Mouse (Mus musculus) gastrocnemius, postnatal 25 days (tissue): ENCODE measurements around the gene Sult6b1. TPM values are rescaled to one million over a fixed set of nuclear protein-coding genes. Genes with fewer than 3 reads are reported as not detected.

Experiments used
- DNase-seq: peaks from one replicate; pipeline ENCODE4 v3.0.0; 2022
- total RNA-seq, 2 experiments: library from RNA; stranded (reverse); gene quantifications; 1 replicate in 1 of 2; 2 replicates in 1 of 2; pipeline ENCODE4 v1.2.3; 2021

The Sult6b1 gene
- total RNA-seq, 2 experiments from 2014 or later, result not detected

DNA sequence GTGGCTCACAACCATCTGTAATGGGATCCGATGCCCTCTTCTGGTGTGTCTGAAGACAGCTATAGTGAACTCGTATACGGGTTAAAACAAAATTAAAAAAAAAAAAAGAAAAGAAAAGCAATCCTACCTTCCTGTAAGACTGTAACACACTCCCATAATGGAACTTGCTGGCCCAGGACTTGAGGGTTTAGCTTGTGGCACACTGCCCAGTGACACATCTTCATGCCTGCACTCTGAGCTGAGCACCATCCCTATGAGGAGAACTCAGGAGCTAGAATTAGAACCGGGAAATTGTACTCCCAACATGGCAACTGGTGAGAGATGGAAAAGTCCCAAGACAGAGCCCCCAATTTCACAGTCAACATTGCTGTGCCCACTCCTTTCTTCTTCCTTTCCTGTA, 23.5 kb downstream of the Sult6b1 start:
- no peak for DNase-seq

DNA sequence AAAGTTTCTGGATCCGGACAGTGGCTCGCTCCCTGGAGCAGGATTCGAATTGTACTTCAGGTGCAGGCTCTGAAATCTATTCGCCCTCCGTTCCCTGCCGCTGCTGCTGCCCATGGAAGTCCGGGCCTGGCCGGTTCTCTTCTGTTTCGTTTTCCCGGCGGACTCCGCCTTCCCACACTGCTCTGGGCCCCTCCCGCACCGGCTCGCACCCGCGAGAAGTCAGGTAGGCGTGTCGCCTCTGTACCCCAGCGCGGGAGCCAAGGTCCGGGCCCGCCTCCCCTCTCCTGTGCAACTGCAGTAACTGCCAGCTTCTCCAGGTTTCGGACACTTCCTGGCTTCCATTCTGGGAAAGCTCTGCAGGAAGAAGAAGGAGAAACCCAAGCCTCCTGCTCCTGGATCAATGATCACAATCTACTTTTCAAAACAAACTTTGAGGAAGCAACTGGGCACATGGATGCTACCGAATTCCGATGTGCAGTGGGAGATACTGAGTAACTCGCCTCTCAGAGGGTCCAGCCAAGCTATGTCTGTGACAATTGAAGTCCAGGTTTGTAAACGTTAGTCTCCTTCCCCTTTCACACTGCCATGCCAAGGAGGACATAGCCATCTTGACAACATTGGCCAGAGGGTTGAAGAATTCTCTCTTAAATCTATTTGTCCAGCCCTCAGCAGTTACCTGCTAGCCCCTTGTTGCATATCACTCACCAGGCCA, 24.2 kb downstream of the Sult6b1 start, which contains the start of gene Eif2ak2:
TSS of gene Eif2ak2 (minus strand) at position 173 of the 712 bp plus-strand sequence.
- peak; percentile 74 for DNase-seq

DNA sequence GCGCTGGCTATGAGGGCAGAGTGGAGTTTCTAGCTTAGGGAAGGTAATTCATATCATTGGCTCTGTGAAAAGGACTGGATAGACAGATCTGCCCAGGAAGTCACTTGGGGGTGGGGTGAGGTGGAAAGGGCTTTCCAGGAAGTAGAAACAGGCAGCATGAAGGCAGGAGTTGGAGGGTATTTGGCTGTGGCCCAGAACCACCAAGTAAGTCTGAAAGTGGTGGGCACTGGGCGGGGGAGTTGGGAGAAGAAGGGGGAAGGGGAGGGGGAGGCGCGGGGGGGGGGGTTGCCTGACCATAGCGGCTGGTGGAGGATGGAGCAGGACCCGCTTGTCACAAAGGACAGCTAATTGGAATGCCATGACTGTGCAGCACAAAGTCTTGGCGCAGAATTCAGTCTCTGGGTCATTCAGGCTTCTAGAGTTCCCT, 24.9 kb downstream of the Sult6b1 start:
- no peak for DNase-seq

DNA sequence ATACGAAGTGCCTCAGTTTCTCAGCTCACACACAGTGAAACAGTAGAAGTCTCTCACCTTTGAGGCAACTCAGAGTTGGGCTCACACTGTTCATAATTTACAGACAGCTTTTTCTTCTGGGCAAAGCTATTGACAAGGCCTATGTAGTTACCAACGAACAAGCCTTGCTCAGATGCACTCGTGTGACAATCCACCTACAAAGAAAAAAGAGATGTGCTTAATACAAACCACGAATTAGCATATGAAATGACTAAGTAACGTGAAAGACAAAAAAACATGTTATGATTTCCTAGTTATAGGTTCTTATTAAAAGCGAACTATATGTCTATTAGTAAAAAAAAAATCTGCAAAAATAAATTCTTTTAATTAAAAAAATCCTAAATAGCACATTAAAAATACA, 32.9 kb downstream of the Sult6b1 start:
- DNase-seq, result no peak

DNA sequence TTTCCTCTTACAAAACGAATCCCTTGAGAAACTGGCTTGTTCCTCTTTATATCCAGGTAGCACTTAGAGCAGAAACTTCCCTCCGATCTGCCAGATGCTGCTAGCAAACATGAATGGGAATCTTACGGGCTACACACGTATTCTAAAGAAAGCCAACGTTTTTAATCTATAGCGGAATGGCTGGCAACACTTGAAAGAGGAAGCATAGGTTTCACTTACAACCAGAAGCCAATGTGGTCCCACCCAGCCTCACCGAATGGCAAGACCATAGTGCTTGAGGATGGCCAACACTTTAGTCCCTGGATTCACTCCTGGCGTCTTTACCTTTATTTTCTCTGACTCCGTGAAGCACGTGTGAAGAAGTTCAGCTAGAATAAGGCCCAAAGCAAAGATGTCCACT, 50.5 kb downstream of the Sult6b1 start:
- DNase-seq, result no peak

DNA sequence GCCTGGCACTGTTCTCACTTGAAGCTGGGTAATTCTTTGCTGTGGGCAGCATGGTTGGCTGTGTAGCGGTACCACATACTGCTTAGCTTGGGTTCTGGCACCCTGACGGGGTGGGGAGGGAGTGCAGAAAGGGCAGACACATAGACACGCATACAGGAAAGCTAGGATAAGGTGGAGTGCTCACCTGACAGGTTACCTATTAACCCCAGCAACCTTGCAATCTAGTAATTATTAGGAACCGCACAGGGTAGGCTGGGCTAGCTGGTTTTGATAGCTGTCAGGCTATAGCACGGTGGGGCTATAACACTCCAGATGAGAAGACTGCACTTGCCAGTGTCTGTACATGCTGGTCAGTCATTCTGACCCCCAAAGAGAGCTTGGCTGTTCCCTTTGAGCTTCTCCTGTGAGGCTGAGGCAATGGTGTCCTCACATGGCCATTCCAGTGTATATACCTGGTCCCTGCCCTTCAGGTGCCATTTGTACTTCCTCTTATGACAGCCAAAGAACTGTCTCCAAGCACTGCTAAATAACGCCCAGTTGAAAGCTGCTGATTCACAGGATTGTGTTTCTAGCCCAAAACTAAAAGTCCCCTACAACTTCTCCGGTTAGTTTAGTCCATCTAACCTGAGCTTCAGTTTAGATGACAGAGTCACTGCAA, 64.4 kb downstream of the Sult6b1 start:
- no peak for DNase-seq

DNA sequence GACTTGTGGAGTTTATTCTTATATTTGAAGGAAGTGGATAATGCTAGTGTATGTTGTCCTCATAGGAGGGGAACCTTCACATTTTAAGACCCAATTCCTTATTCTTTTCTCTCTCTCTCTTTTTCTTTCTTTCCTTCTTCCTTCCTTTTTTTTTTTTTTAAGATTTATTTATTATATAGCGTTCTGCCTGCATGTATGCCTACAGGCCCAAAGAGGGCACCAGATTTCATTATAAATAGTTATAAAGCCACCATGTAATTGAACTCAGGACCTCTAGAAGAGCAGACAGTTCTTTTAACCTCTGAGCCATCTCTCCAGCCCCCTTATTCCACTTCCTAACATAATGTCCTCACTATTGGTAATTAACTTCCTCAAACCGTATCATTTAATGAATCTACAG, 70.7 kb downstream of the Sult6b1 start:
- no peak for DNase-seq

DNA sequence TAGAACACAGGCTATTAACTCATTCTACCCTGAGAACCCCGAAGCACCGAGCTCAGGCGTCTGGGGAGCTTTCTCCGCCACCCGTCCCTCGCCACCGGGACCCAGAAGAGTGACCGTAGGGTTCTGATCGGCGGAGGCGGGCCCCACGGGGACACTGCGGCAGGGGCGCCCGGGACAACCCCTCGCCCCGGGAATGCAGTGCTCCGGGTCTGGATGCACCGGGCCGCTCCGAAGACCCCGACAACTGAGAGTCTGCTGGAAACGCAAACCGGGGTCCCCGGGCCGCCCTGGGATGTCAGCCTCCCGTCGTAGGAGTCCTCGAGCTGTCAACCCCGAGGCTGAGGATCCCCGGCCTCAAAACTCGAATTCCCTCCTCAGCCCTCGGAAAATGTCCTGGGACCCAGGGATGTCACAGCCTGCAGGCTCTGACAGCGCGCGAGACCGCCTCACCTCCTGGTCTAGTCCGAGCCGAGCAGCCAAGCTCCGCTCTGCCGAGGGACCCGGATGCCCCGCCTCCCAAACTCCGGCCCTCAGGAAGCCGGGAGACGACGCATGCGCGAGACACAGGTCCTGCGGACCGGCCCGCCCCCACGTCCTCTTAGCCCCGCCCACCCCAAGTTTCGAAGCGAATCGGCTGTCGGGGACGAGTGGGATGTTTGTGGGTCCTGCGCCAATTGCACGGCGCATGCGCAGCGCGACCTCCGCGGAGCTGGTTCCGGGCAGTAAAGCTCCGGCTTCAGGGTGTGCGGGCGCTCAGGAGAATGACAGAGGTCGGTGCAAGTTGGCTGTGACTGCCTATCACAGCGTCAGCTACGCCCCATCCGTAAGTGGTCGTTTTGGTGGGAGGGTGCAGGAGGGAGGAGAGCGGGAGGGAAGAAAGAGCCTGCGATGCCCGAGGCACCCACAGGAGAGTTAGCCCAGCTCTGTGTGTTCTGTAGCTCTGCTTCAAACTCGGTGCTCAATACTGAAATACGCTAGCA, 71.6 kb downstream of the Sult6b1 start, which contains the start of the genes Heatr5b and Gpatch11:
TSS of gene Heatr5b (minus strand) at position 509 of the 980 bp plus-strand sequence.
TSS of gene Gpatch11 (plus strand) at position 712 of the 980 bp plus-strand sequence.
- peak; percentile 99 for DNase-seq

Other genes starting within 250 kb of the Sult6b1 start
- gene Strn, start 169.8 kb downstream of the Sult6b1 start, total RNA-seq, result 1 to 10 TPM; 5.5 to 6.1 TPM
- gene Heatr5b, start 71.6 kb downstream of the Sult6b1 start, total RNA-seq, result 10 to 100 TPM in 1 of 2 experiments, 1 to 10 TPM in 1; 7.1 to 10.5 TPM
- gene Gpatch11, start 71.4 kb downstream of the Sult6b1 start, total RNA-seq, result 10 to 100 TPM; 18.7 to 20.7 TPM
- gene Eif2ak2, start 24.4 kb downstream of the Sult6b1 start, total RNA-seq, result 1 to 10 TPM; 4.4 to 4.5 TPM
- gene Cebpzos, start 9.5 kb upstream of the Sult6b1 start, total RNA-seq, result 10 to 100 TPM; 40.3 to 42.0 TPM
- gene Cebpz, start 30.1 kb upstream of the Sult6b1 start, total RNA-seq, result 10 to 100 TPM; 16.4 to 21.8 TPM
- 10 to 100 TPM; 24.7 to 27.8 TPM for gene Ndufaf7, start 30.1 kb upstream of the Sult6b1 start, total RNA-seq
- 1 to 10 TPM; 8.4 to 8.5 TPM for gene Prkd3, start 113.8 kb upstream of the Sult6b1 start, total RNA-seq
- gene Qpct, start 144.9 kb upstream of the Sult6b1 start, total RNA-seq, result 1 to 10 TPM; 3.9 to 5.4 TPM